Mouse (Mus musculus) myocyte (in vitro differentiated cells): ENCODE results near the gene Akr1c19.

ENCODE experiments used
- E2F4 ChIP-seq: IDR thresholded peaks from one replicate; pipeline ENCODE4 v1.6.1; 2011; ENCODE audit warnings: mild to moderate bottlenecking, control low read depth, moderate library complexity; ENCODE audit not compliant: insufficient read depth
- MAX ChIP-seq: IDR thresholded peaks from one replicate; pipeline ENCODE4 v1.6.1; 2011; ENCODE audit warnings: low read depth, mild to moderate bottlenecking, control low read depth
- POLR2A ChIP-seq: IDR thresholded peaks from one replicate; pipeline ENCODE4 v1.6.1; 2011; ENCODE audit warnings: low read depth, mild to moderate bottlenecking, control low read depth, moderate library complexity; ENCODE audit not compliant: insufficient read length
- POLR2AphosphoS2 ChIP-seq: IDR thresholded peaks from one replicate; pipeline ENCODE4 v1.6.1; 2011; ENCODE audit warnings: low read depth, control low read depth; ENCODE audit not compliant: insufficient read length
- SRF ChIP-seq: IDR thresholded peaks from one replicate; pipeline ENCODE4 v1.6.1; 2011; ENCODE audit warnings: low read depth; ENCODE audit not compliant: control insufficient read depth, insufficient read length
- TCF3 ChIP-seq: IDR thresholded peaks from one replicate; pipeline ENCODE4 v1.6.1; 2011; ENCODE audit warnings: low read depth, control low read depth; ENCODE audit not compliant: insufficient read length

GRCm38 (mm10) chr13:4277526-4277925, 49.0 kb downstream of the Akr1c19 start:
- no peak for TF ChIP-seq POLR2A
- TF ChIP-seq SRF: no peak
- TF ChIP-seq MAX: no peak
- TF ChIP-seq E2F4: no peak
- no peak for TF ChIP-seq TCF3
- no peak for TF ChIP-seq POLR2AphosphoS2
